Mouse (Mus musculus): ENCODE data around the gene Selenoo.

DNA sequence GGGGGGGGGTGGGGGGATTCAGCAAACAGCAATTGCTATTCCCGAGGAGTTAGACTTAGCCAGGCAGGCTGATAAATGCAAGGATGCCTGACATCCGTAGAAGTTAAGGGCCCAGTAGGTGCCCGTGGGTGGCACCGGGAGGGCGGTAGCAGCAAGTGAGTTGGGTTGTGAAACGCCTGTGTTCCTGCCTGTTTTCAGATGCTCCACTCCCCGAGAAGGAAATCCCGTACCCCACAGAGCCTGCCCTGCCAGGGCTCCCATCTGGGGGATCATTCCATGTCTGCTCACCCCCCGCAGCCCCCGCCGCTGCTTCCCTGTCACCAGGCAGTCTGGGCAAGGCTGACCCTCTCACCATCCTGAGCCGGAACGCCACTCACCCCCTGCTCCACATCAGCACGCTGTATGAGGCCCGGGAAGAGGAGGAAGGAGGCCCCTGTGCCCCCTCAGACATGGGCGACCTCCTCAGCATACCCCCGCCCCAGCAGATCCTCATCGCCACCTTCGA is 19.5 kb upstream of the Selenoo start:
- TF ChIP-seq CTCF (IDR thresholded peaks at IDR 0.05; ENCODE audit: low read depth, low read length) = no peak
- TF ChIP-seq POLR2A (IDR thresholded peaks at IDR 0.05; ENCODE audit: extremely low read depth, insufficient read depth, low read length) = no peak

Data from liver, adult 2 months (tissue).